Mouse (Mus musculus) embryonic fibroblast, embryonic 13.5 days (primary cell): Measurements from ENCODE around the gene 1190002N15Rik.

Experiments
- CTCF ChIP-seq: IDR thresholded peaks from 2 replicates; pipeline ENCODE4 v1.5.1; 2011; ENCODE audit warnings: mild to moderate bottlenecking, control low read depth, low read length, moderate library complexity, borderline replicate concordance; ENCODE audit not compliant: insufficient read depth
- POLR2A ChIP-seq: IDR thresholded peaks from 2 replicates; pipeline ENCODE4 v1.6.1; 2011; ENCODE audit warnings: low read depth, mild to moderate bottlenecking, control low read depth, low read length, moderate library complexity

DNA sequence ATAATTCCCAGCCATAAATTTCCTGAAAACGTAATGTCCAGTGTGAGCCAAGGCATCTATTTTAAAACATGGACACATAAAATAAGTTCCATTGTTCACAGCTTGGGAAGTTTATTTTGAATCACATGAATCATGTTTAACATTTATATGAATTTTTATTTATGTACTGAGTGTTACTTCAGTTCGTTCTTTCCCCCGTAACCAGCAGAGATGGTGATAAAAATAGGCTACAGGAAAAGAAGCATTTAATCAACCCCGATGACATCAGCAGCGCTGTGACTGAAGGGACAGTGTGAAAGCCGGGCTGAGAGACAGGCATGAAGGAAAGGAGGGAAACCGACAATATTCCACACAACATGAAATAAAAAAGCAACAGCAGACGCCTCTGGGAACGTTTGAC, 46.4 kb downstream of the 1190002N15Rik start:
- TF ChIP-seq CTCF (no peak), POLR2A (no peak)
